Mouse (Mus musculus) urinary bladder, adult 18-20 months (tissue): ENCODE data around the gene Dnah7c.

Experiments
- DNase-seq, 2 experiments: peaks; one replicate each; pipeline ENCODE4 v3.0.0; 2022; ENCODE audit warnings: low spot score in 2 of 2, mixed read lengths in 2 of 2

Dnah7c gene

DNA sequence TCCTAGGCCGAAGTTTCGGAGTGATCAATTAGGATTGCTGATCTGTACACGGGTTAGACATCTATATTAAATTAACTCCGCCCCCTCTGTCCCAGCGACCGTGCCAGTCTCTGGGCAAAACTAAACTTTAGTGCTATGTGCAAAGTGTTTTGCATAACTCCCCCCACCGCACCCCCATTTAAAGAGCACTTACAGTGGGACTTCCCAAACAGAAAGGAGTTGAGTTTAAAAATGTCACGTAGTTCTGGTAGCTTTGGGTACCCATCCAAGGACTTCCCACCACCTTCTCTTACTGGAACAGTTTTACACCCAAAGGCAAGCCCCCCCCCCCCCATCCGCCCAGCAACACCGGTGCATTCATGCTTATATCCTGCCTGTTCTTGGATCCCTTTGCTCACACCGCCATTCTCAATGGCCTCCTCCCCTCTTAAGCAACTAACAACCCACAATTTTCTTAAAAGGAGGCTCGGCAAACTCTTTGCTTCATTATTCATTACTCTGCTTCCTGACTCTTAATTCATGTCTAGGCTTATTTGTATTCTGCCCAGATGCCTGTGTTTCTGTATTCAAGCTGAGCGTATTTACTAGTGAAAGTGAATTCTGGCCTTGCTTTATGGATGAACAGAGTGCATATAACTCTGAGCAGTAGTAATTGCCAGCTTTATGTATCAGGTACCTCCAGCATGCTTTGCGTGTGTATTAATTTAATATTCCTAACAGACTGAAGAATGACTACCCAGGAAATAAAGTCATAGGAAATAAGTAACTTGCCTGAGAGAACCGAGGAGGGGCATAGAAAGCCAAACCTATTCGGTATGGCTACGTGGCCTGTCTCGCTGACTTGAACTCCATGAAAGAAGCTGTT is 428.9 kb downstream of the Dnah7c start:
- no peak for DNase-seq

DNA sequence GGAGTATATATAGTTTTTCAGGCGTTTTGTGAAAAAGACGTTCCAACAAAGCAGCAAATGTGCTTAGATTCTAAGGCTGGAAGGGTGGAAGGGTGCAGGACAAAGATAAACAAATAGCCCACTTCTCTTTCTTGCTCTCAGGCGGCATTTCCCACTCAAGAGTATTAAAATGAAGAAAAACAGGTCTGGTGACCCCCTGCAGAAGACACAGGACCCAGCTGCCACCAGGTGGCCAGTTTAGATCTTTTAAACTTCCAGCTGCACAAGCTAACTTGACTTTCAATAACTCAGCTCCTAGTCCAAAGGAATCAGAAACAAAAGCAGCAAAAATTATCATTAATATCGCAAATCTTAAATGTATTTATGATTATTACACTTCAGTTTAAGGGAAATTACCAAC is 431.1 kb downstream of the Dnah7c start:
- DNase-seq, result no peak
